Mouse (Mus musculus): ENCODE measurements around the gene Ubash3b. TPM values are rescaled to one million over a fixed set of nuclear protein-coding genes. Genes with fewer than 3 reads are reported as not detected.
A peak's percentile ranks its signal among the peaks of the same experiment; 100 is the strongest.

Ubash3b gene
- polyA plus RNA-seq, 1 experiment = 39.3 TPM

DNA sequence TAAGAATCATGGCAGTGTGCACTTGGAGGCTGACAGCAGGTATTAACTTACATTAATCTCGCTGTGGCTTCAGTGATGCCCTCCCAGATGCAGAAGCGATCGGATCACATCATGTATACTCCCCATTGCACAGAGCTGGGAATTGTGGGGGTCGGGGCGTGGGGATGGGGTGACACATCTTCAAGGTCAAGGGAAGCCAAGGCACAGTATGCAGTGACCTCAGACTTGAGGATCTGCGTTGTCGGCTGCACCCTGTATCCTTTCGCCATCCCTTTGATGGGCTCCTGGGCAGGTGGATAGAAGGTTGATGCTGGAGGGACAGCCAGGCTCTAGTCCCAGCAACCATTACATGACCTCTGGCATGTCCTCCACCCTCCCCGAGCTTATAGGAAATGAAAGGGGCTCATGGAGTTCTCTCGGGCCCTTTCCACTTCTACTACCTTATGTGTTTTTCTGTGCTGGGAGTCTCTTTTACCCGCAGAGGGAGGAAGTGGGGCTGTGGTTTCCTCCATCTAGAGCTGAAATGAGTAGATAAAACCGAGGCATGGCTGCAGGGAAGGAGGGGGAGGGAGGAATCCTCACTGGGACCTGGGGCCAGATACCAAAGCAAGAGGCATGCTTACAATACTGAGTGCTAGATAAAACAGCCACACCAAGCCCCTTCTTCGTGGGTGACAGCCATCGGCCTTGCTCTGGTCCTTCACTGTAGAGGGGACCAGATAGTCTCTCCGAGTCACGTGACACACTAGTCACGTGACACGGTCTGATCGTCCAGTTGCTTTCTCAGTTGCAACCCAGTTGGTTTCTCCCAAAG lies 88.1 kb downstream of the Ubash3b start:
- H3K27me3 ChIP-seq (ENCODE audit: control insufficient read depth, insufficient read depth, low read length) = no peaks in the 10 kb centered on the region
- 93% methylated on average over 19 of the region's 19 CpGs for WGBS
- peaks cover 46% of the 10 kb centered on the region for H3K4me1 ChIP-seq (ENCODE audit: control insufficient read depth, insufficient read depth, low read length)
- H3K27ac ChIP-seq (ENCODE audit: insufficient read depth, low read length) = no peak overlapping the region
- no peak overlapping the region for H3K4me3 ChIP-seq (replicated peaks; ENCODE audit: insufficient read depth, low read depth, low read length)
- no peak for DNase-seq
- TF ChIP-seq POLR2A (IDR thresholded peaks at IDR 0.05; ENCODE audit: borderline replicate concordance, insufficient read depth, low read length) (no peak), CTCF (IDR thresholded peaks at IDR 0.05; ENCODE audit: borderline replicate concordance, insufficient read depth, low read depth, low read length) (no peak)

DNA sequence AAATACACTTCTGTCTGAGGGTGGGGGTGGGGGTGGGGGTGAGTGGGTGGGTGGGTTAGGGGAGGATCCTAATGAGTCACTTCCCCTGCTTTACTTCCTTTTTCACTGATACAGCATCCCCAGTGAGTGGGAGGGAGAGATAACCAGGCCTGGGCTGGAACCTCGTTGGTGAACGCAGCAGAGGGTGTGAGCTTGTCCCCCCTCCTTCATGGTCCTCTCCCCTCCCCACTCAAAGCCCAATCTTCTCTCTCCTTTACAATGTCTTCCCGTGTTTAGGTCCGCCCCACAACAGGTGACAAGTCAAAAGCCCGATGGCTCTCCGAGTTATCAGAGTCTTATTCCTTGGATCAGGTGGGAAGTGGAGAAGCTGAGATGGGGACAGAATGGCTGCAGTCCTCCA lies 88.7 kb downstream of the Ubash3b start:
- WGBS = 86% methylated on average over 6 of the region's 6 CpGs
- no peak overlapping the region for H3K27ac ChIP-seq (ENCODE audit: insufficient read depth, low read length)

DNA sequence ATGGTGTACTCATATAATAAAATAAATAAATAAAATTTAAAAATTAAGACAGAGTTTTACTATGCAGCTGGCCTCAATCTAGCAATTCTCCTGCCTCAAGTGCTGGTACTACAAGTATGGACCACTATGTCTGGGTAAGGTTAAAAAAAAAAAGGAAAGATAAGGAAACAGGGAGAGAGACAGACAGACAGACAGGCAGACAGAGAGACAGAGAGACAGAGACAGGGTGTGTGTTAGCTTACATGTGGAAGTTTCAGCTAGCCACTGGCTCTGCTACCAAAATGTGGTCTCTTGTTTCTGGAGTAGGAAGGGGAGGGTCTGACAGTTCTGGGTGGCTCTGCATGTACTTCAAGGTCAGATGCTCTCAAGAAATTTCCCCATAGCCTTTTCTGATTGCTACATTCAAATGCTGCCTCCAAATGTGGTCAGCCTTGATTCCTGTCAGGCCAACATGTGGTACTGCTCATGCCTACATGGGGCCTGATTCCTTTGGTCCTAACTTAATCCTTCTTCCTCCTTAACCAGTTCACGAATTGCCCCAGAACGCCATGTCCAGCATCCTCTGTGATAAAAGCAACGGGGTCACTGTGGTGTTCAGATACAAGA lies 89.5 kb downstream of the Ubash3b start:
- 80% methylated on average over 3 of the region's 3 CpGs for WGBS
- Histone ChIP-seq H3K27ac (ENCODE audit: insufficient read depth, low read length) (no peak overlapping the region), H3K4me1 (ENCODE audit: control insufficient read depth, insufficient read depth, low read length) (peaks cover 44% of the 10 kb centered on the region), H3K27me3 (ENCODE audit: control insufficient read depth, insufficient read depth, low read length) (no peaks in the 10 kb centered on the region), H3K4me3 (replicated peaks; ENCODE audit: insufficient read depth, low read depth, low read length) (no peak overlapping the region)
- no peak for TF ChIP-seq CTCF (IDR thresholded peaks at IDR 0.05; ENCODE audit: borderline replicate concordance, insufficient read depth, low read depth, low read length)
- TF ChIP-seq POLR2A (IDR thresholded peaks at IDR 0.05; ENCODE audit: borderline replicate concordance, insufficient read depth, low read length) = no peak
- DNase-seq = no peak

More for the DNA sequence above, 88.7 kb downstream of the Ubash3b start:
- Histone ChIP-seq H3K4me1 (ENCODE audit: control insufficient read depth, insufficient read depth, low read length) (peaks cover 43% of the 10 kb centered on the region), H3K4me3 (replicated peaks; ENCODE audit: insufficient read depth, low read depth, low read length) (no peak overlapping the region), H3K27me3 (ENCODE audit: control insufficient read depth, insufficient read depth, low read length) (no peaks in the 10 kb centered on the region)
- TF ChIP-seq POLR2A (IDR thresholded peaks at IDR 0.05; ENCODE audit: borderline replicate concordance, insufficient read depth, low read length) (no peak), CTCF (IDR thresholded peaks at IDR 0.05; ENCODE audit: borderline replicate concordance, insufficient read depth, low read depth, low read length) (no peak)
- DNase-seq = no peak

DNA sequence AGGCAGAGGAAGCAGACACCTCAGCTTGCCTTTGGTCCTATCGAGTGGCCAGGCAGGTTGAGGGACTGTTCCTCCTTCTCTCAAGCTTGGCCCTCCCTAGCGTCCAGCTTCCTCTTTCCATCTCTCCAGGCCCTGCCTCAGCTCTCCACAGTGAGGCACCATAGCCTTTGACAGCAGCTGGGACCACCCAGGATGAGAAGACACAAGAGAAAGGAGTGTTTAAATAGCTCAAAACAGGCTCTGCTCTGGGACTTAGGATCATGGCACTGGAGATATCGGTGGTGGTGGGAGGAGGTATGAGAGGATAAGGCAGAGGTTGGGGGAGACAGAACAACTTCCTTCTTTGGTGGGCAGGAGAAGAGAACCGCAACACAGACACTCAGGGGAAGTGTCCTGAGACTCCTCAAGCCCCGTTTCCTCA lies 90.7 kb downstream of the Ubash3b start:
- TF ChIP-seq CTCF (IDR thresholded peaks at IDR 0.05; ENCODE audit: borderline replicate concordance, insufficient read depth, low read depth, low read length) = no peak
- no peak for TF ChIP-seq POLR2A (IDR thresholded peaks at IDR 0.05; ENCODE audit: borderline replicate concordance, insufficient read depth, low read length)
- H3K4me1 ChIP-seq (ENCODE audit: control insufficient read depth, insufficient read depth, low read length) = peaks cover 39% of the 10 kb centered on the region
- DNase-seq = no peak
- H3K4me3 ChIP-seq (replicated peaks; ENCODE audit: insufficient read depth, low read depth, low read length) = no peak overlapping the region
- H3K27me3 ChIP-seq (ENCODE audit: control insufficient read depth, insufficient read depth, low read length) = no peaks in the 10 kb centered on the region
- 0 out of 2 replicates have a peak overlapping the region, but pooled peaks have one; percentile 29 for H3K27ac ChIP-seq (ENCODE audit: insufficient read depth, low read length)
- WGBS = 60% methylated on average over 5 of the region's 5 CpGs

DNA sequence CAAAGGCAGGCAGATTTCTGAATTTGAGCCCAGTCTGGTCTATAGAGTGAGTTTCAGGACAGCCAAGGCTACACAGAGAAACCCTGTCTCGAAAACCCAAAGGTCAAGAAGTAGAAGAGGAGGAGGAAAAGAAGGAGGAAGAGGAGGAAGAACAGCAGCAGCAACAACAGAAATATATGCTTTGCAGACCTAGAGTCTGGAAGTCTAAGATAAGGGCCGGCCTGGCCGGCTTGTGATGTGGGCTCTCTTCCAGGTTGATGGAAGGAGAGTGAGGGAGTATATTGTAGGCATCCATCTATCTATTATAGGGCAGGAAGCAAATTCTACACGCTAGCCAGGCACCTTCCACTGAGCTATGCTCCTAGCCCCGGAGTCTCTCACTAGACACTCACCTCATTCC lies 92.0 kb downstream of the Ubash3b start:
- H3K4me3 ChIP-seq (replicated peaks; ENCODE audit: insufficient read depth, low read depth, low read length) = no peak overlapping the region
- no peak for TF ChIP-seq POLR2A (IDR thresholded peaks at IDR 0.05; ENCODE audit: borderline replicate concordance, insufficient read depth, low read length)
- TF ChIP-seq CTCF (IDR thresholded peaks at IDR 0.05; ENCODE audit: borderline replicate concordance, insufficient read depth, low read depth, low read length) = no peak
- H3K27me3 ChIP-seq (ENCODE audit: control insufficient read depth, insufficient read depth, low read length) = no peaks in the 10 kb centered on the region
- H3K27ac ChIP-seq (ENCODE audit: insufficient read depth, low read length) = peak overlapping the region; percentile 46
- peaks cover 39% of the 10 kb centered on the region for H3K4me1 ChIP-seq (ENCODE audit: control insufficient read depth, insufficient read depth, low read length)
- 30% methylated on average over 5 of the region's 5 CpGs for WGBS
- peak in 1 of 2 experiments; percentile 48 for DNase-seq

DNA sequence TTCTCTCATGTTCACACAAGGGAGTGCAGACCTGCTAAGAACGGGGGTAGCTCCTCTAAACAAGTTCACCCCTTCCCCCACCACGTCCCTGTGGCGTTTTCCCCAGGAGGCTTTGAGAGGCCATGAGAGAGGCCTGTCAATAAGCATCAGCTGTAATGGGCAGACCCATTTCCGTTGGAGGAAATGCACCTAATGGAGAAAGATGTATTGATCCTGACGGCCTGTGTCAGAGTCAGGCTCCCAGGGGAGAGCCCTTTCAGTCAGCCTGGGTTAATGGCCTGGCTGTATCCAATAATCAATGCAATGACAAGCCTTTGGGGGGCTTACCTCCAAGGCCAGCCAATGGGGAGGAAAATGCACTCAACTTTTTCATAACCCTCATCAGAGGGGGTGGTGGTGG lies 100.1 kb downstream of the Ubash3b start:
- H3K4me3 ChIP-seq (replicated peaks; ENCODE audit: insufficient read depth, low read depth, low read length) = no peak overlapping the region
- TF ChIP-seq POLR2A (IDR thresholded peaks at IDR 0.05; ENCODE audit: borderline replicate concordance, insufficient read depth, low read length) = no peak
- TF ChIP-seq CTCF (IDR thresholded peaks at IDR 0.05; ENCODE audit: borderline replicate concordance, insufficient read depth, low read depth, low read length) = no peak
- WGBS = 74% methylated on average over 5 of the region's 5 CpGs
- DNase-seq = no peak
- no peaks in the 10 kb centered on the region for H3K27me3 ChIP-seq (ENCODE audit: control insufficient read depth, insufficient read depth, low read length)
- no peak overlapping the region for H3K27ac ChIP-seq (ENCODE audit: insufficient read depth, low read length)
- peaks cover 29% of the 10 kb centered on the region for H3K4me1 ChIP-seq (ENCODE audit: control insufficient read depth, insufficient read depth, low read length)

DNA sequence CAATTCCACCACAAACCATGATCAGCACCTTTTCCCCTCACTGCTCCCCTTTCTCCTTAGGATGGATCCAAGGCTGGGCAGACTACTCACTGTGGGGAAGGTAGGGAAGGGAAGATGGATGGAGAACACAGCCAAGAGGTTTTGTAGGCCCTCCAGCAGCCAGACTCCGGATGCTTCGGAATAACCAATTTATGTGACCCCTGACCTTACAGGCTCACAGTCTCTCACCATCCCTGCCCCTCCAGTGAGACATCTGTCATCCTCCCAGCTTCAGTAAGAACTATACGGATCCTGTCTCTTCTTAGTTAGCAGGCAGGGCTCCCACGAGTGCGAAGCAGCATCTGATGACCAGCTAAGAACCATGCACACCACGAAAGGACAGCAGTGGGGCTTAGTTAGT lies 100.9 kb downstream of the Ubash3b start:
- no peak overlapping the region for H3K4me3 ChIP-seq (replicated peaks; ENCODE audit: insufficient read depth, low read depth, low read length)
- H3K4me1 ChIP-seq (ENCODE audit: control insufficient read depth, insufficient read depth, low read length) = peaks cover 28% of the 10 kb centered on the region
- WGBS = 71% methylated on average over 6 of the region's 6 CpGs
- no peaks in the 10 kb centered on the region for H3K27me3 ChIP-seq (ENCODE audit: control insufficient read depth, insufficient read depth, low read length)
- DNase-seq = no peak
- TF ChIP-seq CTCF (IDR thresholded peaks at IDR 0.05; ENCODE audit: borderline replicate concordance, insufficient read depth, low read depth, low read length) (no peak), POLR2A (IDR thresholded peaks at IDR 0.05; ENCODE audit: borderline replicate concordance, insufficient read depth, low read length) (no peak)
- H3K27ac ChIP-seq (ENCODE audit: insufficient read depth, low read length) = no peak overlapping the region
